Mouse (Mus musculus): ENCODE data around the gene Polr3gl. TPM values are rescaled to one million over a fixed set of nuclear protein-coding genes. Genes with fewer than 3 reads are reported as not detected.

Gene Polr3gl
- polyA plus RNA-seq, 1 experiment from 2014 or later, result 26.0 TPM

GRCm38 (mm10) chr3:96599069-96599393 is 5.0 kb upstream of the Polr3gl start:
- Histone ChIP-seq H3K27me3 (ENCODE audit: insufficient read depth, low read length) (0 out of 2 replicates have a peak, but pooled peaks cover 5% of the 10 kb centered on the region), H3K9me3 (replicated peaks; ENCODE audit: low read length) (no peaks in the 10 kb centered on the region), H3K4me2 (ENCODE audit: low read length) (no peak overlapping the region), H3K36me3 (ENCODE audit: insufficient read depth, low read length) (no peaks in the 10 kb centered on the region), H3K27ac (no peak overlapping the region), H3K4me1 (replicated peaks; ENCODE audit: insufficient read depth, low read length) (peaks cover 25% of the 10 kb centered on the region), H3K4me3 (replicated peaks; ENCODE audit: low read depth, low read length) (peak overlapping the region; percentile 48), H3K9ac (ENCODE audit: low read depth, low read length) (no peak overlapping the region)
- DNase-seq (ENCODE audit: low spot score) (no peak), ATAC-seq (replicated peaks; ENCODE audit: low FRiP score, low read depth) (no peak)
- no peak for TF ChIP-seq CTCF (IDR thresholded peaks at IDR 0.05; ENCODE audit: low read depth)
- 62% methylated on average over 8 of the region's 8 CpGs for WGBS

- peak overlapping the region; percentile 47; the same call in 1 of the 2 replicates for H3K27ac ChIP-seq
- peak overlapping the region; percentile 62 for H3K9ac ChIP-seq (ENCODE audit: low read depth, low read length)
- H3K27me3 ChIP-seq (ENCODE audit: insufficient read depth, low read length), result 0 out of 2 replicates have a peak, but pooled peaks cover 5% of the 10 kb centered on the region
- no peak for ATAC-seq (replicated peaks; ENCODE audit: low FRiP score, low read depth)
- no peaks in the 10 kb centered on the region for H3K36me3 ChIP-seq (ENCODE audit: insufficient read depth, low read length)
- H3K4me2 ChIP-seq (ENCODE audit: low read length), result peak overlapping the region; percentile 84
- no peak for TF ChIP-seq CTCF (IDR thresholded peaks at IDR 0.05; ENCODE audit: low read depth)
- H3K4me1 ChIP-seq (replicated peaks; ENCODE audit: insufficient read depth, low read length), result peaks cover 25% of the 10 kb centered on the region
- peak overlapping the region; percentile 48 for H3K4me3 ChIP-seq (replicated peaks; ENCODE audit: low read depth, low read length)
- 3% methylated on average over 53 of the region's 54 CpGs for WGBS
- DNase-seq (ENCODE audit: low spot score), result peak; percentile 80
- H3K9me3 ChIP-seq (replicated peaks; ENCODE audit: low read length), result no peaks in the 10 kb centered on the region
These were observed 4.4 kb upstream of the Polr3gl start for GRCm38 (mm10) chr3:96598156-96599068.

GRCm38 (mm10) chr3:96597435-96597891 is 3.5 kb upstream of the Polr3gl start:
- peaks cover 19% of the 10 kb centered on the region for H3K4me1 ChIP-seq (replicated peaks; ENCODE audit: insufficient read depth, low read length)

GRCm38 (mm10) chr3:96596855-96597254 is 2.9 kb upstream of the Polr3gl start:
- no peaks in the 10 kb centered on the region for H3K36me3 ChIP-seq (ENCODE audit: insufficient read depth, low read length)
- 0 out of 2 replicates have a peak, but pooled peaks cover 5% of the 10 kb centered on the region for H3K27me3 ChIP-seq (ENCODE audit: insufficient read depth, low read length)
- no peaks in the 10 kb centered on the region for H3K9me3 ChIP-seq (replicated peaks; ENCODE audit: low read length)
- peak overlapping the region; percentile 48 for H3K4me3 ChIP-seq (replicated peaks; ENCODE audit: low read depth, low read length)
- peaks cover 19% of the 10 kb centered on the region for H3K4me1 ChIP-seq (replicated peaks; ENCODE audit: insufficient read depth, low read length)
- H3K27ac ChIP-seq, result no peak overlapping the region
- under 1% methylated on average over 9 of the region's 12 CpGs for whole genome bisulfite sequencing
- ATAC-seq (replicated peaks; ENCODE audit: low FRiP score, low read depth), result no peak
- peak overlapping the region; percentile 84 for H3K4me2 ChIP-seq (ENCODE audit: low read length)
- no peak for DNase-seq (ENCODE audit: low spot score)
- no peak for TF ChIP-seq CTCF (IDR thresholded peaks at IDR 0.05; ENCODE audit: low read depth)
- H3K9ac ChIP-seq (ENCODE audit: low read depth, low read length), result peak overlapping the region; percentile 45; the same call in 1 of the 2 replicates

More at GRCm38 (mm10) chr3:96597435-96597891, 3.5 kb upstream of the Polr3gl start:
- H3K36me3 ChIP-seq (ENCODE audit: insufficient read depth, low read length), result no peaks in the 10 kb centered on the region
- no peaks in the 10 kb centered on the region for H3K9me3 ChIP-seq (replicated peaks; ENCODE audit: low read length)
- WGBS, result under 1% methylated on average over 40 of the region's 40 CpGs
- H3K27me3 ChIP-seq (ENCODE audit: insufficient read depth, low read length), result 0 out of 2 replicates have a peak, but pooled peaks cover 5% of the 10 kb centered on the region
- H3K27ac ChIP-seq, result peak overlapping the region; percentile 47; the same call in 1 of the 2 replicates
- DNase-seq (ENCODE audit: low spot score), result no peak
- peak overlapping the region; percentile 48 for H3K4me3 ChIP-seq (replicated peaks; ENCODE audit: low read depth, low read length)
- H3K9ac ChIP-seq (ENCODE audit: low read depth, low read length), result peak overlapping the region; percentile 62
- TF ChIP-seq CTCF (IDR thresholded peaks at IDR 0.05; ENCODE audit: low read depth), result no peak
- H3K4me2 ChIP-seq (ENCODE audit: low read length), result peak overlapping the region; percentile 84
- no peak for ATAC-seq (replicated peaks; ENCODE audit: low FRiP score, low read depth)

- Histone ChIP-seq H3K36me3 (ENCODE audit: insufficient read depth, low read length) (no peaks in the 10 kb centered on the region), H3K4me2 (ENCODE audit: low read length) (peak within 1 kb of the TSS; percentile 84), H3K9me3 (replicated peaks; ENCODE audit: low read length) (no peaks in the 10 kb centered on the region), H3K27me3 (ENCODE audit: insufficient read depth, low read length) (0 out of 2 replicates have a peak, but pooled peaks cover 5% of the 10 kb centered on the region), H3K4me3 (replicated peaks; ENCODE audit: low read depth, low read length) (peak within 1 kb of the TSS; percentile 48), H3K27ac (peak within 1 kb of the TSS; percentile 47; the same call in 1 of the 2 replicates), H3K4me1 (replicated peaks; ENCODE audit: insufficient read depth, low read length) (peaks cover 19% of the 10 kb centered on the region), H3K9ac (ENCODE audit: low read depth, low read length) (peak within 1 kb of the TSS; percentile 62)
- ATAC-seq (replicated peaks; ENCODE audit: low FRiP score, low read depth), result no peak
- WGBS, result 2% methylated on average over 22 of the region's 23 CpGs
- no peak for TF ChIP-seq CTCF (IDR thresholded peaks at IDR 0.05; ENCODE audit: low read depth)
- no peak for DNase-seq (ENCODE audit: low spot score)
These were observed 2.3 kb upstream of the Polr3gl start, which contains the start of gene Ankrd34a for GRCm38 (mm10) chr3:96596228-96596707. Gene Ankrd34a (plus strand): TSS chr3:96596636.

- ATAC-seq (replicated peaks; ENCODE audit: low FRiP score, low read depth) (no peak), DNase-seq (ENCODE audit: low spot score) (no peak)
- H3K4me3 ChIP-seq (replicated peaks; ENCODE audit: low read depth, low read length), result no peak overlapping the region; the same call in 1 of the 2 replicates
- peaks cover 19% of the 10 kb centered on the region for H3K4me1 ChIP-seq (replicated peaks; ENCODE audit: insufficient read depth, low read length)
- 30% methylated on average over 6 of the region's 6 CpGs for WGBS
- peak overlapping the region; percentile 84 for H3K4me2 ChIP-seq (ENCODE audit: low read length)
- H3K36me3 ChIP-seq (ENCODE audit: insufficient read depth, low read length), result no peaks in the 10 kb centered on the region
- H3K9ac ChIP-seq (ENCODE audit: low read depth, low read length), result no peak overlapping the region
- TF ChIP-seq CTCF (IDR thresholded peaks at IDR 0.05; ENCODE audit: low read depth), result no peak
- H3K9me3 ChIP-seq (replicated peaks; ENCODE audit: low read length), result no peaks in the 10 kb centered on the region
- H3K27ac ChIP-seq, result no peak overlapping the region
- 0 out of 2 replicates have a peak, but pooled peaks cover 5% of the 10 kb centered on the region for H3K27me3 ChIP-seq (ENCODE audit: insufficient read depth, low read length)
These were observed 1.7 kb upstream of the Polr3gl start for GRCm38 (mm10) chr3:96595661-96596060.

All from kidney, postnatal 0 days (tissue).